Mouse (Mus musculus) left cerebral cortex, adult 8-10 months (tissue): Measurements from ENCODE around the gene Prkca. TPM values are rescaled to one million over a fixed set of nuclear protein-coding genes. Genes with fewer than 3 reads are reported as not detected.

Experiments
- DNase-seq, 2 experiments: peaks; one replicate each; pipeline ENCODE4 v3.0.0; 2022; ENCODE audit warnings: low spot score in 2 of 2
- total RNA-seq, 4 experiments: library from RNA; stranded (reverse); gene quantifications; 2 replicates each; pipeline ENCODE4 v1.2.4; 2022

Gene Prkca
- total RNA-seq, 4 experiments from 2014 or later, result 132 to 162 (median 144) TPM

- no peak for DNase-seq
Measured at GRCm38 (mm10) chr11:108299913-108300312, 43.8 kb downstream of the Prkca start.

- no peak for DNase-seq
Measured at GRCm38 (mm10) chr11:108297956-108298355, 45.8 kb downstream of the Prkca start.

GRCm38 (mm10) chr11:108295373-108295772, 48.4 kb downstream of the Prkca start:
- DNase-seq, result no peak

GRCm38 (mm10) chr11:108294305-108294813, 49.4 kb downstream of the Prkca start:
- DNase-seq, result no peak

GRCm38 (mm10) chr11:108293843-108294242, 49.9 kb downstream of the Prkca start:
- DNase-seq, result no peak

GRCm38 (mm10) chr11:108289192-108289591, 54.5 kb downstream of the Prkca start:
- DNase-seq, result no peak

GRCm38 (mm10) chr11:108287321-108287720, 56.4 kb downstream of the Prkca start:
- DNase-seq, result no peak

- DNase-seq, result no peak
Measured at GRCm38 (mm10) chr11:108285046-108285445, 58.7 kb downstream of the Prkca start.

- DNase-seq, result no peak
Measured at GRCm38 (mm10) chr11:108282850-108283459, 60.8 kb downstream of the Prkca start.

- DNase-seq, result no peak
Measured at GRCm38 (mm10) chr11:108279748-108280373, 63.9 kb downstream of the Prkca start.

GRCm38 (mm10) chr11:108277096-108277495, 66.6 kb downstream of the Prkca start:
- DNase-seq, result no peak

- no peak for DNase-seq
Measured at GRCm38 (mm10) chr11:108276148-108276547, 67.6 kb downstream of the Prkca start.

GRCm38 (mm10) chr11:108274046-108274445, 69.7 kb downstream of the Prkca start:
- no peak for DNase-seq

- DNase-seq, result no peak
Measured at GRCm38 (mm10) chr11:108273415-108273965, 70.2 kb downstream of the Prkca start.

- DNase-seq, result no peak
Measured at GRCm38 (mm10) chr11:108272601-108273414, 70.9 kb downstream of the Prkca start.

GRCm38 (mm10) chr11:108271305-108271704, 72.4 kb downstream of the Prkca start:
- no peak for DNase-seq

- no peak for DNase-seq
Measured at GRCm38 (mm10) chr11:108269516-108269915, 74.2 kb downstream of the Prkca start.

- no peak for DNase-seq
Measured at GRCm38 (mm10) chr11:108268421-108269322, 75.1 kb downstream of the Prkca start.

- no peak for DNase-seq
Measured at GRCm38 (mm10) chr11:108267825-108268224, 75.9 kb downstream of the Prkca start.

- no peak for DNase-seq
Measured at GRCm38 (mm10) chr11:108267066-108267465, 76.7 kb downstream of the Prkca start.

GRCm38 (mm10) chr11:108263868-108264267, 79.9 kb downstream of the Prkca start:
- DNase-seq, result no peak
